Mouse (Mus musculus): Measurements from ENCODE around the gene Swsap1. TPM values are rescaled to one million over a fixed set of nuclear protein-coding genes. Genes with fewer than 3 reads are reported as not detected.

The Swsap1 gene
- polyA plus RNA-seq, 1 experiment from 2014 or later = 21.5 TPM

DNA sequence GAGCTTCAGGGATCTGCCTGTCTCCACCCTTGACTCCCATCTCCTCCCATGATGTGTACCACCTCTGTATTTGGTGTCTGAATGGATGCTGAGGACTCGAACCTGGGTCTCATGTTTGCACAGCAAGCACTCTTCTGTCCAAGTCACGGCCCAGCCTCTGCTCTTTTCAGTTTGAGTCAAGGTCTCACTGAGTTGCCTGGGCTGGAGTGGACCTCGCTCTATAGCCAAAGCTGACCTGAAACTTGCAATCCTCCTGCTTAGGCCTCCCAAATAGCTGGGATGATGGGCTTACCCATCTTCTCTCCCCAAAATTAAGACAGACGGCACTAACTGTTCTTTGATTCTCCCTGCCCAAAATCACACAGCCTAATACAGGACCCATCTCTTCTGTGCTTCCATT lies 32.5 kb upstream of the Swsap1 start:
- Histone ChIP-seq H3K4me2 (ENCODE audit: low read length) (no peak overlapping the region), H3K9ac (replicated peaks; ENCODE audit: low read length) (no peak overlapping the region), H3K4me3 (replicated peaks; ENCODE audit: low read depth, low read length) (no peak overlapping the region), H3K27me3 (ENCODE audit: control insufficient read depth, insufficient read depth, low read length) (no peaks in the 10 kb centered on the region), H3K27ac (replicated peaks; ENCODE audit: low read depth, low read length) (no peak overlapping the region), H3K4me1 (ENCODE audit: control insufficient read depth, insufficient read depth, low read length) (peaks cover 11% of the 10 kb centered on the region), H3K36me3 (ENCODE audit: control insufficient read depth, insufficient read depth, low read length) (0 out of 2 replicates have a peak, but pooled peaks cover 5% of the 10 kb centered on the region), H3K9me3 (ENCODE audit: control insufficient read depth, low read length) (no peaks in the 10 kb centered on the region)
- ATAC-seq (ENCODE audit: low FRiP score, low TSS enrichment) = no peak
- 96% methylated on average over 4 of the region's 4 CpGs for WGBS
- no peak for DNase-seq

DNA sequence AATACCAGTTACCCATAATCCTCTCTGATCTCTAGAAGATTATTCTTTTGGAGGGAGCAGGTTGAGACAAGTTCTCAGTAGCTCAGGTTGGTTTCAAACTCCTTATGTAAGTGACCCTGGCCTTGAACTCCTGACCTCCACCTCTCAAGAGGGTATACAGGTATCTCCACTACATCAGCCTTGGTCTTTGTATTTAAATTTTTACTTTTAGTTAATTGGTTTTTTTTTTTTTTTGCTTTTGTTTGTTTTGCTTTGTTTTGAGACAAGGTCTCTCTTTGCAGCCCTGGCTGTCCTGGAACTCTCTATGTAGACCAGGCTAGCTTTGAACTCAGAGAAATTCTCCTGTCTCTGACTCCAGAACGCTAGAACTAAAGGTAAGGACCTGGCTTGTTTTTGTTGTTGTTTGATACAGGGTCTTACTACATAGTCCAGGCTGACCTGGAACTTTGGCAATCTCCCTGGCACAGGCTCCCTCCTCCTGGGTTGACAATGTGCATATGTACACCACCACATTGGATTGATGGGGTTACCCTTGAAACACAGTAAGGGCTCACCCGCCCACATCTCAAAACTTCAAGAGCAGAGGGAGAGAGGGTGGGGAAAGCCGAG lies 32.0 kb upstream of the Swsap1 start:
- WGBS = 82% methylated on average over 3 of the region's 3 CpGs
- H3K9me3 ChIP-seq (ENCODE audit: control insufficient read depth, low read length) = no peaks in the 10 kb centered on the region
- no peak for DNase-seq
- no peak overlapping the region for H3K9ac ChIP-seq (replicated peaks; ENCODE audit: low read length)
- no peak overlapping the region for H3K27ac ChIP-seq (replicated peaks; ENCODE audit: low read depth, low read length)
- peaks cover 11% of the 10 kb centered on the region for H3K4me1 ChIP-seq (ENCODE audit: control insufficient read depth, insufficient read depth, low read length)
- ATAC-seq (ENCODE audit: low FRiP score, low TSS enrichment) = no peak
- no peak overlapping the region for H3K4me3 ChIP-seq (replicated peaks; ENCODE audit: low read depth, low read length)
- no peaks in the 10 kb centered on the region for H3K27me3 ChIP-seq (ENCODE audit: control insufficient read depth, insufficient read depth, low read length)
- 0 out of 2 replicates have a peak, but pooled peaks cover 5% of the 10 kb centered on the region for H3K36me3 ChIP-seq (ENCODE audit: control insufficient read depth, insufficient read depth, low read length)
- H3K4me2 ChIP-seq (ENCODE audit: low read length) = no peak overlapping the region

DNA sequence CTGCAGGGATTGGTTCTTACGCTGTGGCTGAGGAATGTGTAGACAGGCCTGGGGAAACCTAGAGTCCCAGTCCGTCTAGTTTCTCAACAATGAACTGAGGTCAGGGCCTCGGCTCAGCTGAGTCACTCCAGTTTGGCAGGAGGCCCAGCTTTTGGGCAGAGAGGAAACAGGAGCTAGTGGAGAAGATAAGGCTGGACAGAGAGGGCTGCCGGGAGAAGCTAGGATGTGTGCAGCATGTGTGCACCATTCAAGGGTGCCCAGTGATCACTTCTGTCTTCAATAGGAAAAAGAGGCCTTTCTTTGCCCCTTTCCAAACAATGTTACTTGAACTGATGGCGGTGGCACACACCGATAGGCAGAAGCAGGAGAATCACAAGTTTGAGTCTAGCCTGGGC lies 31.5 kb upstream of the Swsap1 start:
- no peak for DNase-seq

DNA sequence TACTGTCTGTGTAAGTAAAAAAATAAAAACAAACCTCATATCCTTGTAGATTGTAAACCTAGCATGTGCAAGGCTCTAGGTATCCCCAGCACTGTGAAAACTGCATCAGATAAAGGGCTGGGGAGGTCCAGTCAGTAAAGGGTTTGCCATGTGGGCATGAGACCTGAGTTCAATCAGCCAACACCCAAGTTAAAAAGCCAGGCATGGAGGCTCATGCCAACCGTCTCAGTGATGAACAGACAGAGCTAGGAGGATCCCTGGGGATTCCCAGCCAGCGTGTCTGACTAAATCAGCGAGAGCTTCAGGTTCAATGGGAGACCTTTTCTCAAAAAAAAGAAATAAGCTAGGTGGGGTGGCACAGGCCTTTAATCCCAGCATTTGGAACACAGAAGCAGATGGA lies 30.5 kb upstream of the Swsap1 start:
- 76% methylated on average over 3 of the region's 3 CpGs for WGBS
- H3K4me1 ChIP-seq (ENCODE audit: control insufficient read depth, insufficient read depth, low read length) = peaks cover 11% of the 10 kb centered on the region
- H3K9me3 ChIP-seq (ENCODE audit: control insufficient read depth, low read length) = no peaks in the 10 kb centered on the region
- no peak overlapping the region for H3K4me2 ChIP-seq (ENCODE audit: low read length)
- no peak overlapping the region for H3K9ac ChIP-seq (replicated peaks; ENCODE audit: low read length)
- ATAC-seq (ENCODE audit: low FRiP score, low TSS enrichment) (no peak), DNase-seq (no peak)
- 0 out of 2 replicates have a peak, but pooled peaks cover 5% of the 10 kb centered on the region for H3K36me3 ChIP-seq (ENCODE audit: control insufficient read depth, insufficient read depth, low read length)
- no peaks in the 10 kb centered on the region for H3K27me3 ChIP-seq (ENCODE audit: control insufficient read depth, insufficient read depth, low read length)
- no peak overlapping the region for H3K27ac ChIP-seq (replicated peaks; ENCODE audit: low read depth, low read length)
- no peak overlapping the region for H3K4me3 ChIP-seq (replicated peaks; ENCODE audit: low read depth, low read length)

More for the DNA sequence above, 31.5 kb upstream of the Swsap1 start:
- Histone ChIP-seq H3K9me3 (ENCODE audit: control insufficient read depth, low read length) (no peaks in the 10 kb centered on the region), H3K4me3 (replicated peaks; ENCODE audit: low read depth, low read length) (no peak overlapping the region), H3K4me2 (ENCODE audit: low read length) (no peak overlapping the region), H3K4me1 (ENCODE audit: control insufficient read depth, insufficient read depth, low read length) (peaks cover 11% of the 10 kb centered on the region), H3K27ac (replicated peaks; ENCODE audit: low read depth, low read length) (no peak overlapping the region), H3K36me3 (ENCODE audit: control insufficient read depth, insufficient read depth, low read length) (0 out of 2 replicates have a peak, but pooled peaks cover 5% of the 10 kb centered on the region), H3K9ac (replicated peaks; ENCODE audit: low read length) (no peak overlapping the region), H3K27me3 (ENCODE audit: control insufficient read depth, insufficient read depth, low read length) (no peaks in the 10 kb centered on the region)
- no peak for ATAC-seq (ENCODE audit: low FRiP score, low TSS enrichment)
- 80% methylated on average over 6 of the region's 6 CpGs for WGBS

DNA sequence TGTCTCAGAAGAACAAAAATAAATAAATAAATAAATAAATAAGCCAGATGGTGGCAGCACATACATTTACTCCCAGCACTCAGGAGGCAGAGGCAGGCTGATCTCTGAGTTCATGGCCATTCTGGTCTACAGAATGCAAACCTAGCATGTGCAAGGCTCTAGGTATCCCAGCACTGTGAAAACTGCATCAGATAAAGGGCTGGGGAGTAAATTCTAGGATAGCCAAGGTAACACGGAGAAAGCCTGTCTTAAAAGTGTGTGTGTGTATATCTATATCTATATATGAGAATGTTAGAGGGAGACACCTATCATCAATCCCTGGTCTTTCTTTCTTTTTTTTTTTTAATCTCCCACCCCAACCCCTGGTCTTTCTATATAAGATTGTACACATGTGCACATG lies 30.0 kb upstream of the Swsap1 start:
- Histone ChIP-seq H3K4me3 (replicated peaks; ENCODE audit: low read depth, low read length) (no peak overlapping the region), H3K9me3 (ENCODE audit: control insufficient read depth, low read length) (no peaks in the 10 kb centered on the region), H3K27ac (replicated peaks; ENCODE audit: low read depth, low read length) (no peak overlapping the region), H3K27me3 (ENCODE audit: control insufficient read depth, insufficient read depth, low read length) (no peaks in the 10 kb centered on the region), H3K4me1 (ENCODE audit: control insufficient read depth, insufficient read depth, low read length) (peaks cover 11% of the 10 kb centered on the region), H3K36me3 (ENCODE audit: control insufficient read depth, insufficient read depth, low read length) (0 out of 2 replicates have a peak, but pooled peaks cover 5% of the 10 kb centered on the region), H3K4me2 (ENCODE audit: low read length) (no peak overlapping the region), H3K9ac (replicated peaks; ENCODE audit: low read length) (no peak overlapping the region)
- ATAC-seq (ENCODE audit: low FRiP score, low TSS enrichment) (no peak), DNase-seq (no peak)
- 100% methylated on average over 1 of the region's 1 CpGs for WGBS

DNA sequence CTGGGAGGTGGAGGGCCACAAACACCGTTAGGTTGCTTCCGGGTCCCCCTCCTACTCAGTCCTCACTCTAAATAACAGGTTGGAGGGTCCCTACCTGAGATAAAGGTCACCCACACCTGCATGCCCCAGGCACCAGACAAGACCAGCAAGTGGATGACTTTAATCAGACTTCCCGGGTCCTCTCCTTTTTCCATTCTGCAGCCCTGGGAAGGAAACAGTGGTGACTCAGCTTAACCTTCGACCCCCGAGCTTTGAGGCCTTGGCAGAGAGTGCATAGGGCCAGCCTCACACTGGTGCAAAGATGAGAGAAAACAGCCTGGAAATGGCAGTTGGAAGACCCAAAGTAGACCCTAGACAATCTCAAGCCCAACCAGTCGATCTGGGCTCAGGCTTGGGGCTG lies 29.4 kb upstream of the Swsap1 start:
- no peak overlapping the region for H3K27ac ChIP-seq (replicated peaks; ENCODE audit: low read depth, low read length)
- WGBS = 81% methylated on average over 6 of the region's 6 CpGs
- no peak for ATAC-seq (ENCODE audit: low FRiP score, low TSS enrichment)
- DNase-seq = no peak
- H3K36me3 ChIP-seq (ENCODE audit: control insufficient read depth, insufficient read depth, low read length) = 0 out of 2 replicates have a peak, but pooled peaks cover 5% of the 10 kb centered on the region
- H3K4me1 ChIP-seq (ENCODE audit: control insufficient read depth, insufficient read depth, low read length) = peaks cover 11% of the 10 kb centered on the region
- H3K9me3 ChIP-seq (ENCODE audit: control insufficient read depth, low read length) = no peaks in the 10 kb centered on the region
- 0 out of 2 replicates have a peak overlapping the region, but pooled peaks have one; percentile 48 for H3K4me3 ChIP-seq (replicated peaks; ENCODE audit: low read depth, low read length)
- no peak overlapping the region for H3K9ac ChIP-seq (replicated peaks; ENCODE audit: low read length)
- H3K4me2 ChIP-seq (ENCODE audit: low read length) = peak overlapping the region; percentile 65
- no peaks in the 10 kb centered on the region for H3K27me3 ChIP-seq (ENCODE audit: control insufficient read depth, insufficient read depth, low read length)

DNA sequence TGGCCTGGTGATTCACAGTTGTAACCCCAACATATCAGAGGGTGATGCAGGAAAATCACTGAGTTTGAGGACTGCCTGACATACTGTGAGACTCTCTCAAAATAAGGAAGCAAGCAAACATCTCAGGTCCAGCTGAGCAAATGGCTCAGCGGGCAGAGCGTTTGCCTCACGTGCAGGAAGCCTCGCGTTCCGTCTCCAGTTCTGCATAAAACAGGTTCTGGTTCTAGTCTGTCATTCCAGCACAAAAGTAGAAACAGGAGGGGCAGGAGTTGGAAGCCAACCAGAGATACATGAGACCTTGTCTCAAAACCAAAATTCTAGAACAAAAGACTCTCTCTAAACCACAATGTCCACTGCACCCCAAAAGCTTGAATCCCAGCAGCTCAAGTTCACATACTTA lies 28.8 kb upstream of the Swsap1 start:
- H3K27me3 ChIP-seq (ENCODE audit: control insufficient read depth, insufficient read depth, low read length) = no peaks in the 10 kb centered on the region
- ATAC-seq (ENCODE audit: low FRiP score, low TSS enrichment) (no peak), DNase-seq (peak; percentile 50)
- 3% methylated on average over 6 of the region's 6 CpGs for WGBS
- peaks cover 11% of the 10 kb centered on the region for H3K4me1 ChIP-seq (ENCODE audit: control insufficient read depth, insufficient read depth, low read length)
- H3K9me3 ChIP-seq (ENCODE audit: control insufficient read depth, low read length) = no peaks in the 10 kb centered on the region
- peak overlapping the region; percentile 66; the same call in 1 of the 2 replicates for H3K27ac ChIP-seq (replicated peaks; ENCODE audit: low read depth, low read length)
- 0 out of 2 replicates have a peak, but pooled peaks cover 5% of the 10 kb centered on the region for H3K36me3 ChIP-seq (ENCODE audit: control insufficient read depth, insufficient read depth, low read length)
- peak overlapping the region; percentile 59 for H3K9ac ChIP-seq (replicated peaks; ENCODE audit: low read length)
- H3K4me3 ChIP-seq (replicated peaks; ENCODE audit: low read depth, low read length) = peak overlapping the region; percentile 48
- peak overlapping the region; percentile 65 for H3K4me2 ChIP-seq (ENCODE audit: low read length)

DNA sequence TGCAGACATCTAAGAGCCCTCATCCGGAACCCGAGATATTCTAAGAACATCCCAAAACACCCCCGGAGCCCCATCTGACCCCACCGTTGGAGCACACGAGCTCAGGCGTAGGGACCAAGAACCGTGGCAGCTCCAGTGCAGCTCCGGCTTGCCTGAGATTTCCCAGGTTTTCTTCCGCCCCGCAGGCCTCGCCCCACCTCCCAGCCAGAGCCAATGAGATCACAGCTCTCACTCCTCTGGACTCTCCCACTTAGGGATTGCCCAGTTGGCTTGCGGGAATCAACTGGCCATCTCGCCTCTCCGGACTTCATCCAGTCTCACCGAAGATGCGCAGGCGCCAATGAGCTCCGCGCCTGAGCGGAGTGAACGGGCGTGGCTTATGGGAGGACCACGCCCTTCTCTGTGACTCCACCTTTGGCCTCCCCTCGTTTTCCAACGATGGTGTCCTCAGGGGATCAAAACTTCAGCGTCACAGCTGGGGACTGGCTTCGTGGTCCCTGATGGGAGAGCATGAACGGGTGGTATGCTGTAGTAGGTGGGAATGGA lies 28.3 kb upstream of the Swsap1 start, which contains the start of the genes Ccdc159 and Tmem205:
Ccdc159 (plus strand) TSS at position 264 of the 546 bp plus-strand sequence.
Tmem205 (minus strand) TSS at position 349 of the 546 bp plus-strand sequence.
- ATAC-seq (ENCODE audit: low FRiP score, low TSS enrichment) = peak; percentile 97
- under 1% methylated on average over 28 of the region's 28 CpGs for WGBS
- Histone ChIP-seq H3K9me3 (ENCODE audit: control insufficient read depth, low read length) (no peaks in the 10 kb centered on the region), H3K9ac (replicated peaks; ENCODE audit: low read length) (peak within 1 kb of the TSS; percentile 59), H3K4me1 (ENCODE audit: control insufficient read depth, insufficient read depth, low read length) (peaks cover 11% of the 10 kb centered on the region), H3K36me3 (ENCODE audit: control insufficient read depth, insufficient read depth, low read length) (0 out of 2 replicates have a peak, but pooled peaks cover 5% of the 10 kb centered on the region), H3K4me3 (replicated peaks; ENCODE audit: low read depth, low read length) (peak within 1 kb of the TSS; percentile 48), H3K27me3 (ENCODE audit: control insufficient read depth, insufficient read depth, low read length) (no peaks in the 10 kb centered on the region), H3K27ac (replicated peaks; ENCODE audit: low read depth, low read length) (peak within 1 kb of the TSS; percentile 66; the same call in 1 of the 2 replicates), H3K4me2 (ENCODE audit: low read length) (peak within 1 kb of the TSS; percentile 65)
- peak; percentile 95 for DNase-seq

DNA sequence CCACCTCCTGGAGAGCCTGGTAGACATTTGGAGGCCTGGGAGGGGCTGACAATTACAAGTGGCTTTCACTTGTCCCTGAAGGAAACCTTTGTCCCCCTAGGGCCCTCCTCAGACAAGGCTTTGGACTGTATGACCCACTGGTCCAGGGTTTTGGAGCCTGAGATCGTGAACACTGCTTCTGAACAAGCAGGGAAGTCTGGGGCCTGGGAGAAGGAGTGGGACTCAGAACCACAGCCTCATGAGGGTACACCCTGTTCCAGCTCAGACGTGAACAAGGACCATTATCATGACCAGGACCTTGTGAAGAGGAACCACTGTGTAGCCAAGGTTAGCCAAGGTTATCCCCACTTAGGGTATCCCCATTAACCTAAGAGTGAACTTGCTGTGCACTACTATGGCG lies 26.3 kb upstream of the Swsap1 start:
- Histone ChIP-seq H3K9me3 (ENCODE audit: control insufficient read depth, low read length) (no peaks in the 10 kb centered on the region), H3K27me3 (ENCODE audit: control insufficient read depth, insufficient read depth, low read length) (no peaks in the 10 kb centered on the region), H3K36me3 (ENCODE audit: control insufficient read depth, insufficient read depth, low read length) (no peaks in the 10 kb centered on the region), H3K9ac (replicated peaks; ENCODE audit: low read length) (no peak overlapping the region), H3K27ac (replicated peaks; ENCODE audit: low read depth, low read length) (no peak overlapping the region), H3K4me2 (ENCODE audit: low read length) (no peak overlapping the region), H3K4me3 (replicated peaks; ENCODE audit: low read depth, low read length) (no peak overlapping the region), H3K4me1 (ENCODE audit: control insufficient read depth, insufficient read depth, low read length) (peaks cover 11% of the 10 kb centered on the region)
- 86% methylated on average over 3 of the region's 3 CpGs for WGBS
- no peak for ATAC-seq (ENCODE audit: low FRiP score, low TSS enrichment)
- DNase-seq = no peak
